Mouse (Mus musculus) ES-Bruce4 (cell line): ENCODE data around the gene Rflna. TPM values are rescaled to one million over a fixed set of nuclear protein-coding genes. Genes with fewer than 3 reads are reported as not detected.

Source experiments
- H3K27ac ChIP-seq: 2 replicates; pipeline ENCODE4 v1.5.1; 2012; ENCODE audit warnings: low read length, inconsistent platforms; ENCODE audit not compliant: insufficient read depth
- H3K27me3 ChIP-seq: 2 replicates; pipeline ENCODE4 v1.6.1; 2012; ENCODE audit warnings: mild to moderate bottlenecking, low read length, inconsistent platforms; ENCODE audit not compliant: control insufficient read depth, poor library complexity, insufficient read depth, severe bottlenecking
- H3K36me3 ChIP-seq: 2 replicates; pipeline ENCODE4 v1.6.1; 2012; ENCODE audit warnings: inconsistent platforms, mild to moderate bottlenecking, low read length, moderate library complexity; ENCODE audit not compliant: control insufficient read depth, poor library complexity, insufficient read depth, severe bottlenecking
- H3K4me1 ChIP-seq: one replicate; pipeline ENCODE4 v1.8.1; 2011; ENCODE audit warnings: low read length; ENCODE audit not compliant: control insufficient read depth, insufficient read depth
- H3K4me3 ChIP-seq: 2 replicates; pipeline ENCODE4 v1.5.1; 2011; ENCODE audit warnings: low read depth, mild to moderate bottlenecking, low read length
- H3K9ac ChIP-seq: 2 replicates; pipeline ENCODE4 v1.6.1; 2012; ENCODE audit warnings: low read depth, mild to moderate bottlenecking, inconsistent platforms; ENCODE audit not compliant: poor library complexity, severe bottlenecking
- H3K9me3 ChIP-seq: replicated peaks from 2 replicates; pipeline ENCODE4 v1.6.1; 2012; ENCODE audit warnings: mild to moderate bottlenecking, low read length, inconsistent platforms; ENCODE audit not compliant: control insufficient read depth, poor library complexity, insufficient read depth, severe bottlenecking
- CTCF ChIP-seq: IDR thresholded peaks from one replicate; pipeline ENCODE4 v1.8.1; 2011; ENCODE audit warnings: low read depth, low read length
- EP300 ChIP-seq: IDR thresholded peaks from 2 replicates; pipeline ENCODE4 v1.6.1; 2011; ENCODE audit warnings: low read depth, low read length; ENCODE audit not compliant: insufficient read depth
- POLR2A ChIP-seq: IDR thresholded peaks from one replicate; pipeline ENCODE4 v1.8.1; 2011; ENCODE audit warnings: low read length; ENCODE audit not compliant: insufficient read depth
- polyA plus RNA-seq: library from polyadenylated mRNA; stranded (reverse); fragments of >200 nt; gene quantifications from 2 replicates; pipeline ENCODE4 v1.2.4, GENCODE M21; 2011; ENCODE audit warnings: low read depth; ENCODE audit not compliant: missing spikeins, insufficient read depth, insufficient read length

The Rflna gene
- polyA plus RNA-seq, 1 experiment, result 2.0 TPM

- Histone ChIP-seq H3K36me3 (no peaks in the 10 kb centered on the region), H3K9ac (no peak overlapping the region), H3K4me1 (no peaks in the 10 kb centered on the region), H3K27ac (no peak overlapping the region), H3K27me3 (no peaks in the 10 kb centered on the region), H3K4me3 (no peak overlapping the region), H3K9me3 (no peaks in the 10 kb centered on the region)
- TF ChIP-seq EP300 (no peak), CTCF (no peak), POLR2A (no peak)
These were observed 37.1 kb downstream of the Rflna start for GRCm38 (mm10) chr5:125040128-125040584.

GRCm38 (mm10) chr5:125041578-125041977 lies 38.6 kb downstream of the Rflna start:
- no peaks in the 10 kb centered on the region for H3K4me1 ChIP-seq
- no peaks in the 10 kb centered on the region for H3K36me3 ChIP-seq
- H3K9ac ChIP-seq, result no peak overlapping the region
- TF ChIP-seq EP300, result no peak
- no peak for TF ChIP-seq CTCF
- TF ChIP-seq POLR2A, result no peak
- H3K27ac ChIP-seq, result no peak overlapping the region
- H3K4me3 ChIP-seq, result no peak overlapping the region
- H3K9me3 ChIP-seq, result no peaks in the 10 kb centered on the region
- no peaks in the 10 kb centered on the region for H3K27me3 ChIP-seq

GRCm38 (mm10) chr5:125043448-125043847 lies 40.4 kb downstream of the Rflna start:
- Histone ChIP-seq H3K27ac (no peak overlapping the region), H3K9ac (no peak overlapping the region), H3K9me3 (no peaks in the 10 kb centered on the region), H3K36me3 (peaks cover 8% of the 10 kb centered on the region), H3K27me3 (no peaks in the 10 kb centered on the region), H3K4me3 (no peak overlapping the region), H3K4me1 (no peaks in the 10 kb centered on the region)
- TF ChIP-seq CTCF, result no peak
- TF ChIP-seq EP300, result no peak
- TF ChIP-seq POLR2A, result no peak

GRCm38 (mm10) chr5:125045202-125045601 lies 42.2 kb downstream of the Rflna start:
- no peak overlapping the region for H3K27ac ChIP-seq
- no peaks in the 10 kb centered on the region for H3K27me3 ChIP-seq
- no peaks in the 10 kb centered on the region for H3K4me1 ChIP-seq
- peaks cover 8% of the 10 kb centered on the region for H3K36me3 ChIP-seq
- H3K9me3 ChIP-seq, result no peaks in the 10 kb centered on the region
- H3K9ac ChIP-seq, result no peak overlapping the region
- H3K4me3 ChIP-seq, result no peak overlapping the region
- TF ChIP-seq POLR2A (no peak), CTCF (no peak), EP300 (no peak)

- H3K4me1 ChIP-seq, result no peaks in the 10 kb centered on the region
- H3K36me3 ChIP-seq, result peaks cover 8% of the 10 kb centered on the region
- no peak overlapping the region for H3K27ac ChIP-seq
- no peaks in the 10 kb centered on the region for H3K27me3 ChIP-seq
- no peak overlapping the region for H3K4me3 ChIP-seq
- H3K9ac ChIP-seq, result no peak overlapping the region
- TF ChIP-seq POLR2A (no peak), EP300 (no peak), CTCF (no peak)
- H3K9me3 ChIP-seq, result no peaks in the 10 kb centered on the region
These were observed 43.4 kb downstream of the Rflna start for GRCm38 (mm10) chr5:125046436-125046835.

GRCm38 (mm10) chr5:125049481-125049880 lies 46.5 kb downstream of the Rflna start:
- TF ChIP-seq POLR2A (no peak), EP300 (no peak), CTCF (no peak)
- Histone ChIP-seq H3K9me3 (no peaks in the 10 kb centered on the region), H3K36me3 (peaks cover 8% of the 10 kb centered on the region), H3K4me3 (no peak overlapping the region), H3K4me1 (no peaks in the 10 kb centered on the region), H3K27me3 (no peaks in the 10 kb centered on the region), H3K9ac (no peak overlapping the region), H3K27ac (no peak overlapping the region)
